Mouse (Mus musculus): ENCODE measurements around the gene Atp6v1a. TPM values are rescaled to one million over a fixed set of nuclear protein-coding genes. Genes with fewer than 3 reads are reported as not detected.

Atp6v1a gene
- polyA plus RNA-seq (2015; fragmentation: Nextera tagmentation; extraction: Ambion mirVana): 44.0 and 47.0 TPM in 2 replicates

DNA sequence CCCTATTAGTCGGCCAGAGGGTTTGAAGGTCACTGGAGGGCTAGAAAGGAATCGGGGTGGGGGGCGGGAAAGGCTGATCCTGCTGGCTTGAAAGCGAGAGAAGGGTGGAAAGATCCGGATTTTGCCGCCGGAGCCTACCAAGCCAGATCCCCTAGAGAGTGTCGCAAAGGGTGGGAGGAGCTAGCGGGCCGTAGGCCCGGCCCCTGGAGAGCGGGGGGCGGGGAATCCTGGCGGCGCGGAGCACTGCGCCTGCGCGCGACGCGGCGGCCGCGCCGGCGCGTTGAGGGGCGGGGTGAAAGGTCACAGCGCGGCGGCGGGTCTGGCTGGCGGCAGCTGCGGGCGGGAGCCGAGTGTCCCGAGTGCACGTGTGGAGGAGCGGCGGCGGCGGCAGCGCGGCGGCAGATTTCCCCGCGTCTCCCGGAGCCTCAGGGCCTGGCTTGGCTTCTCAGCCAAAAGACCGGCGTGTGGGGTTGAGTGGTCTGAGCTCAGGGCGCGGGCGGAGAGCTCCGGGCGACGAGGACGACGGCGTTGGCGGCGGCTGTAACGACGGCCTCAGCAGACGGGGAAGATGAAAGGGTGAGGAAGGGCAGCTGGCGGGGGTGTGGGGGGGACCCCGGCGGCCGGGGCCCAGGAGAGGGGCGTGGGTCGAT is at the start of gene Atp6v1a, which contains the start of gene Naa50:
TSS of gene Atp6v1a (minus strand) at position 170 of the 650 bp plus-strand sequence.
TSS of gene Naa50 (plus strand) at position 295 of the 650 bp plus-strand sequence.
- peak; percentile 95 for DNase-seq (ENCODE audit: low spot score)

DNA sequence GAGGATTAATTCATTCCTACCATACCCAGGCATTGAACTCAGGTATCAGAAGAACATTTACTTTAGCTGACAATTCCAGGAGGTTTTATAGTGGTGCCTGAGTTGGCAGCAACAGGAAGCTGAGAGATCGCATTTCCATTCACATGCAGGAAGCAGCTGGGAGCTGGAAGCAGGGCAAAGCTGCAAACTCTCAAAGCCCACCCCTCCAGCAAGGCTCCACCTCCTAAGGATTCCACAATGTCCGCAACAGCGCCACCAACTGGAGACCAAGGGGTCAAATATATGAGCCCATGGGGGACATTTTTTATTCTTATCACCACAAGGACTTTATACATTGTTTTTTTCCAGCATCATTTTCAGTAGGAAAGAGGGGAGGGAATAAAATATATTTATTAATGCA is 49.3 kb upstream of the Atp6v1a start:
- DNase-seq (ENCODE audit: low spot score): no peak

DNA sequence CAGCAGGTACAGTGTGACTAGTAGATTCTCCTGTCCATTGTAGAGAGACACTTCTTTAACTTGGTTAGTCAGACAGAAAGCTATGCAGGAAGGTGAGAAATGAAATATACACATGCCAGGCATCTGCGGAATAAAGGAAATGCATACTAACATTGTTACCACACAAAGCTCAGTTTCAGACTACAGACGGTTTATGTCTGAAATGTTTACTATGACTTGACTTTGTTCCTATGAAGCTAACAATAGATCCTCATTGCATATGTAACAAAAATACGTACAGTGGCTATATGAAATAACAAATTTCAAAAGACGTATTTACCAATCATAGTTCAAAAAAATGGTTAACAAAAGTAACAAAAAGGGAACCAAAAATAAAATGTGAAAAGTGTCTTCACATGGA is 47.7 kb upstream of the Atp6v1a start:
- no peak for DNase-seq (ENCODE audit: low spot score)

DNA sequence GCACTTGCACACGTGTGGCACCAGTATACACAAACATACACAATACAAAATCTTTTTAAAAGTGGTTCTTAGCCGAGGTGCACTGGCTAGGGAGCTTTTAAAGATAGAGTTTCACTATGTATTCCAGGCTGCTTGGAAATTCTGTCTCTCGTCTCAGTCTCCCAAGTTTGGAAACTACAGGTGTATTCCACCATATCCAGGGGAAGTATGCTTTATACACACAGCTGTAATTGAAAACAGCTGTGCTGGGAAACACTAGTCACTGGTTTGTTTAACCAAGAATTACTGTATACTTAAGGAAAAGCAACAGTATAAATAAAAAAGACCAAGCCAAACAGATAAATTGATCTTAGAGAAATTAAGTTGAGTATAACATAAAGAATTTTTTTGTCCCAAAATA is 45.3 kb upstream of the Atp6v1a start:
- no peak for DNase-seq (ENCODE audit: low spot score)

DNA sequence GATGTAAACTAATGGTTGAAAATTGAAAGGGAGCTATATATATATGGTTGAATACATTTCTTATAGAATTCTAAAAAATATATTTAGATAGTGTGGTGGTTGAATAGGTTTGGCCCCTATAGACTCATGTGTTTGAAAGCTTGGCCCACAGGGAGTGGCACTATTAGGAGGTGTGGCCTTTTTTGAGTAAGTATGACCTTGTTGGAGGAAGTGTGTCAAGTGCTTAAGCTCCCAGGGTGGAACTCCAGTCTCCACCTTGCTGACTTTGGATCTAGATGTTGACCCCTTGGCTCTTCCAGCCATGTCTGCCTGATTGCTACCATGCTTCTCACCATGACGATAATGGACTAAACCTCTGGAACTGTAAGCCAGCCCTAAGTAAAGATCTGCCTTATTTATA is 43.1 kb upstream of the Atp6v1a start:
- DNase-seq (ENCODE audit: low spot score): no peak

DNA sequence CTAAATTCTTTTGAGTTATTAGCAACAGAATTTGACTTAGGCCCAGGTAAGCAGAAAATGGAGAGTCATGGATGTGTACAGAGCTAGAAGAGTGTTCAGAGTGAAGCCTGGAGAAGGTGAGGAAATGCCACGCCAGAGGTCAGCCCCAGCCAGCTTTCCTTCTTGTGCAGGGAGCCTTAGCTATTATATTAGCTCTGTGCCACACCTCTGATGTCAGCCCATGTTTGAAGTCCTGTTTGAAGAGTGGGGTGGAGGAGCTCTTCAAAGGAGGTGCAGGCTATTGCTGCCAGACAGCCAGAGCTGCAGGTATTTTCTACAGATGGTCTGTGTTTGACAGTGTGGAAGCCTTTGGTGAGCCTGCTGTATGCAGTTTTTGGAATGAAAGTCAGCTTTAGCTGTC is 39.0 kb upstream of the Atp6v1a start:
- DNase-seq (ENCODE audit: low spot score): no peak

DNA sequence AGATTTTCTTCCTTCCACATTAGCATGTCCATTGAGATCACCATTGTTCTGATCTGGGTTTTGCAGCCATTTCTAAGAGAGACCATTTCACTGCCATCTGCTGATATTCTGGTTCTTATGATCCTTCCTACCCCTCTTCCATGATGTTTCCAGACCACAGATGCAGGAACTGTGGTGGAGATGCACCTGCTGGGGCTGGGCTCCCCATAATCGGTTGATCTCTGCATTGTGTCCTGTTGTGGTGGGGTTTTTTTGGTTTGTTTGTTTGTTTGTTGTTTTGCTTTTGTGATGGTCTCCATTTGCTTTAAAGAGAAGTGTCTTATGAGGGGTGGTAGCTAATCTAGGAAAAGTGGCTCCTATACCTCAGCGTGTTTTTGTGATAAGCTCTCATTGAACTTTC is 37.0 kb upstream of the Atp6v1a start:
- DNase-seq (ENCODE audit: low spot score): no peak

DNA sequence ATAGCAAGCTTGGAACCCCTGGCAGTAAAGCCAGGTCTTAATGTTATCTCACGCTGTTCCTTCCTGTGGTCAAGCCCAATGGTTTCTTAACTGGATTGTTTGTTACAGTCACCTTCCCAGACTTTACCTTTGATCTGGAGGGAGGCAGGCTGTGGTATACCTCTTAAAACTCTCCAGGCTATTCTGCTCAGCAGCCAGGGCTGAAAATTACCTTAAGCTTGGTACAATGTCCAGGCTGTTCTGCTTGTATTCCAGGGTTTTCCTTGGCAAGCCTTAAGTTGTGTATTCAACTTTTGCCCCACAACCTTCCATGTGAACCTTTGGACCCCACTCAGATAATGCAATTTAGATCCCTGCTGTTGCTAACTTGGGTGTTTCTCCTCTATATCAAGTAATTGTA is 35.5 kb upstream of the Atp6v1a start:
- DNase-seq (ENCODE audit: low spot score): no peak

DNA sequence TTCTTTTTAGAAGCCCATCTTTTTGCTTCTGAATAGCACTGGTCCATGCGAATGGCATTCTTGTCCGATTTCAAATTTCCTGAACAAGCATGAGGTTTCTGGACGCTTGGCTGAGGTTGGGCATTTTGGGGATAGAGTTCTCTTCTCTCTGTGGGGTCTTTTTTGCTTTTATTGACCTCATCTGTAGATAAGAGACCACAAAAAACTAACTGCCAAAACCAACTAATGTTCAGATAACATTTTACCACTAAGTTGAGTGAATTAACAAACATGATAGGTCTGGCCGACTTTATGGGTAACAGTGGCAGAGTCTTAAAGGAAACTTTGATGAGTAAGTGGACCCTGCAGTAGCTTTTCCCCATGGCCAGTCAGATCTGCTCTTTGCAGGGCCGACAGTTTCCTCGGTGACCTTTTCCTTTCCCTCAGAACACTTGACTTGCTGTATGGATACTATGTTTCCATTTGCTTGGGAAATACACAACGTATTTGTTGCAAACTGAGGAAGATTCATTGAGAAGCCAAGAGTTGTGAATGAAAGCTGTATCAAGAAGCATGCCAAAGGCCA is 34.5 kb upstream of the Atp6v1a start:
- no peak for DNase-seq (ENCODE audit: low spot score)

DNA sequence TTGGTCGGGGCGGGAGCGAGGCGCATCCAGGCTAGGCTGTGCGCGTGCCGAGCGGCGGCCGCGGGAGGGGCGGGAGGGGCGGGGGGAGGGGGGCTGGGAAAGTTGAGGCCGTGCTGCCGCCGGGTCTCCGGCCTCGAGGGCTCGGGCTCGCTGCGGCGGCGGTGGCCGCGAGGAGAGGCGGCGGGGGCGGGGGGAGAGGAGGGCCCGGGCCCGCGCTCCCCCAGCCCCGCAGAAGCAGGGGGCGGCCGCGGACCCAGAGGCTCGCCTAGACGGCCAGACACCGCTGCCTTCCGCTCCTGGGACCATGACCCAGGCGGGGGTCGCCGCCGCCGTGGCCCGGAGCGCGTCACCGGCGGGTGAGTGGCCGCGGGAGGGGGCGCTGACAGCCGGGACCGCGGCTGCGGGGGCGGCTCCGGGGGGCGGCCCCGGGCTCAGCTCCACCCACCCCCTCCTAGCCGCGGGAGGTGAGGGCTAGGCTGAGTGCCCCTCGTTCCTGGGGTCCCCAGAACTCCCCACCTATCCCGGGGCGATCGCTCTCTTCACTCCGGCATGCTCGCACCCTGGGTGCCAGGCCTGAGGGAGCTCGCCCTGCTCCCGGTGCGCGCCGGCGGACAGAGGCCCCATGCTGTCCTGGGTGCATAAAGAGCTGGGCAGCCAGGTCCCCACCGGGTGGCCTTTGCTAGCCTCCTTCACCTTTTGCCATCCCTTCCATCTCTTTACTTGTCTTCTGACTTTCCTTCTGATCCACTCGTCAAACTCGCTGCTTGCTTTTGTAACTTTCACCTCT is 33.8 kb upstream of the Atp6v1a start, which contains the start of gene Usf3:
TSS of gene Usf3 (plus strand) at position 92 of the 787 bp plus-strand sequence.
- peak; percentile 66 for DNase-seq (ENCODE audit: low spot score)

DNA sequence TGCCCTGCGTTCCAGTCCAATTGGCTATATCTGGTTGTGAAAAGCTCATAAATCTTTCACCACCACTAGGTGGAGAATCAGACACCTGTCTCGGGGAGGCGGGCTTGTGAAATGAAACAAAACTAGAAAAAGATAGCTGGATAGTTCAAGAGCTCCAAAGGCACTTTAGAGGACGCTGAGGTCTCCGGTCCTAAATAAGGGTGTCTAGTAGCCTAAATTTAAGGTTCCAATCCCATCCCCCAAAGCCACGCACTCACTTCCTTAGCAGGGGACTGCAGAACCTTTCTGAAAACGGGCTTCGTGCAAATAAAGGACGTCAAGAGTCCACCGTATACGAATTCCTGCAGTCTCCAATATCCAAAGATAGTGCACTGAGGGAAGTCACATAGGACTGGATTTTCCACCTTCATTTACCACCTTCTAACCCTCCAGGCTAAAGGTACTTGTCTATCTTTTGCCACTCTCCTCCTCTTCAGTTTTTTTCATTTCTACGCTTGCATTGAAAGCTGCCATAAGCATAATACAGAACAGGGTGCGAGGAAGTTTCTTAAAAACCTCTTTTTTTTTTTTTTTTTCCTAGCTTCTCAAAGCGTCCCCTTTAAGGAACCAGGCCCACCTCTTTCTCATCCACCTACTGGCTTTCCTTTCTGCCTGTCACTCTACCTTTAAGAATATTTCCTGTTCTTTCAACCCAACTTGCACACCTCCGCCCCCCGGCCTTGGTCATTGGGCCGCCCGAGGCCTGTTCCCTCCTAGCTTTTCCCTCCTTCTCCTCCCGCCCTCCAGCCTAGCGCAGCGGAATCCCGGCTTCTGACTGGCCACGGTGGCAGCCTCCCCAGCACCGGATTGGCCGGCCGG is 33.0 kb upstream of the Atp6v1a start:
- DNase-seq (ENCODE audit: low spot score): peak; percentile 99

DNA sequence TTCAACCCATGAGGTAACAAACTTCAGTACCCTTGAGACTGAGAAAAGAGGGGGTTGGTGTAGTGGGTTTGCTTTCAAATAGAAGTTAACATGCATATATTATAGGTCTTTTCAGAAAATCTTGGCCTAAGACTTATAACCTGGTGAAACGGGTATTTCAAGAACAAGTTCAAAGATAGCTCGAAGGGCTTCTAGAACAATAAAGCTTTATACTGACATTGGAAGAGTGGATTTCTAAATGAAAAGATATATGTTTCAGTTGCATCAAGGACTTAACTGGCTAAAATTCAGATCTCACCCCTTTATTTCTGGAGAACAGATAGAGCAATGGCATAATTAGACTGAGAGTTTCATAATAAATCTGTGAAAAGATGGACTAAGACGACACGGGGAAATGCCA is 29.5 kb upstream of the Atp6v1a start:
- DNase-seq (ENCODE audit: low spot score): no peak

DNA sequence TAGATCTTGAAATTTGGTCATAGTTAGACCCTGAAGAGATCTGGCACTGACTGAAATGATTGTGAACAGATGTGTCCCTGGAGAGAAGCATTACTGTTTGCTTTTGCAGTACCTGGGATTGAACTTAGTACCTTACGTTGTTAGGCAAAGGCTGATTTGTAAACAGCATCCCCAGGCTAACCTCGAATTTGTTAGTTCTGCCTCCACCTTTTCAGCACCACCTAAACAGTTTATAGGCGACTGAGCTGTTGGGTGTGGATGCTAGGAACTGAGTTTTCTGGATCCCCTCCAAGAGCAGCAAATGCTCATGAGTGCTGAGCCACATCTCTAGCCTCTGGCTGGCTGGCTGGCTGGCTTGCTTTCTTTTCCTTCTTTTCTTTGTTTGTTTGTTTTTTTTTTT is 25.7 kb upstream of the Atp6v1a start:
- no peak for DNase-seq (ENCODE audit: low spot score)

DNA sequence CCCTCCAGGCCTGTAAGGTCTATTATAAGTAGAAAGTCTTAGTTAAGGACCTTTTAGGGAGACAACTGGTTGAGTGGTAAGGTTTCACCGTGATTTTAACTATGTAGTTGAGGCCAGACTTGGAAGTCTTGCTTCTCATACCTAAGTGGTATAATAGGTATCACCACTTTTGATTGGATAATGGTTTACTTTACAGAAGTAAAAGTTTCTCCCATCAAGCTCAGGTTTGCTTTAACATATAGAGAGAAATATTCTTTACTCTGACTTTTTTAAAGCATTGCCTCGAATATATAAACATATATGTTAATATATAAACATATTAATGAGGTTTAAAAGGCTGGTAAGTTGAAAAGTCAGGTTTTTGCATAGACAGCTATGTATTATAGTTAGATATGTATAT is 24.3 kb upstream of the Atp6v1a start:
- DNase-seq (ENCODE audit: low spot score): no peak

DNA sequence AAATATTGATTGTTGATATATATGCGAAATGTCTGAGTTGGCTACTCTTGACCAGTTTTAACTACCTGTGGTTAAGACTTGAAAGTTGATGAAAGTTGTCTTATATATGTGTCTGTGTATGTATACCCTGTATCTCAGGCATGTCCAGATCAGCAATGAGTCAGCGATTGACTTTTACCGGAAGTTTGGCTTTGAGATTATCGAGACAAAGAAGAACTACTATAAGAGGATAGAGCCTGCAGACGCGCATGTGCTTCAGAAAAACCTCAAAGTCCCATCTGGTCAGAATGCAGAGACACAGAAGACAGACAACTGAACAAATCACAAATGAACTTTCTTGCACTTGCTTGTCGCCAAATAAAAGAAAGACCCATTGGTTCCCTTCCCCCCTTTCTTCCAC is 19.8 kb upstream of the Atp6v1a start:
- no peak for DNase-seq (ENCODE audit: low spot score)

DNA sequence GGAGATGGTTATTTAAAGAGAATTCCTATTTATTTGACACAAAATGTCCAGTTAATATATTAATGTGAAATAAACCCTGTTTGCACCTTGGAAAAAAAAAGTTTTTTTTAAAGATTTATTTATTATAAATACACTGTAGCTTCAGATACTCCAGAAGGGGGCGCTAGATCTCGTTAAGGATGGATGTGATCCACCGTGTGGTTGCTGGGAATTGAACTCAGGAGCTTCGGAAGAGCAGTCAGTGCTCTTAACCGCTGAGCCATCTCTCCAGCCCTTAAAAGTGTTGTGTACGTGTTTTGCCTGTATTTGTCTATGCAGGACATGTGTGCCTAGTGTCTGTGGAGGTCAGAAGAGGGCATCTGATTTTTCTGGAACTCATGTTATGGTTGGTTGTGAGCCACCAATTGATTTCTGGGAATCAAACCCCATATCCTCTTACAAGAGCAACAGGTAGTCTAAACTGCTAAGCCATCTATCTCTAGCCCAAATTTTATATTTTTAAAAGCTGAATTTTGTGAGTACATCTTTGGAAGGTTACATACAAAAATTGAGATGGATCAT is 15.1 kb upstream of the Atp6v1a start:
- DNase-seq (ENCODE audit: low spot score): no peak

DNA sequence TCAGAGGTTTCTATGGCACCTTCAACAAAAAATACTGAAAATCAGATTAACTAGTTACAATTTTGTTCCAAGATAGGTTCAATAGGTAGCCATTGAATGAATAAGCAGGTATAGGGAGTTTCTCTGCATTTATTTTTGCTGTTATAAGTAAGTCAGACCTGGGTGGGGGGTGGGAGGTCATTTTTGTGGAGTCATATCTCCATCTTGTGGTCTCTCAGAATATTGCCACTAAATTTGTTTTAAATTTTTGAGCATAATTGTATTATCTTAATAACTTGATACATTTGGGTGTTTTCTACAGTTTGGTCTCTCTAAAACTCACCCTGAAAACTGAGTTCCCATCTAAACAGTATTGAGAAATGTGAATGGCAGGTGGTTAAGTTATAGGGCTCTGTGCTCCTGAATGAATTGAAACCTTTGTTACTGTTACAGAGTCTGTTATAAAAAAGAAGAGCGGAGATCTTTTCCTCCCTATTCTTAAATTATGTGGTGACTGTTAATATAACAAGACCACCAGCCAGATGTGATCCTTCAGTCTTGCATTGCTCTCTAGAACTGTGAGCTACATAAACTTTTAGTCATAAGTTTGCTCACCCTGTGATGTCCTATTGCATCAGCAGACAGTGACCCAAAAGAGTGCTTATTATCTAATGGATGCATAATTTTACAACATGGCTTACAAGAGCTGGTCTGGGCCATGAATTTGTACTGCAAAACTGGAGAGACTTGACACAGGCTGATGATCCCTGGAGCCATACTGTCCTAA is 9.7 kb upstream of the Atp6v1a start:
- DNase-seq (ENCODE audit: low spot score): peak; percentile 29

DNA sequence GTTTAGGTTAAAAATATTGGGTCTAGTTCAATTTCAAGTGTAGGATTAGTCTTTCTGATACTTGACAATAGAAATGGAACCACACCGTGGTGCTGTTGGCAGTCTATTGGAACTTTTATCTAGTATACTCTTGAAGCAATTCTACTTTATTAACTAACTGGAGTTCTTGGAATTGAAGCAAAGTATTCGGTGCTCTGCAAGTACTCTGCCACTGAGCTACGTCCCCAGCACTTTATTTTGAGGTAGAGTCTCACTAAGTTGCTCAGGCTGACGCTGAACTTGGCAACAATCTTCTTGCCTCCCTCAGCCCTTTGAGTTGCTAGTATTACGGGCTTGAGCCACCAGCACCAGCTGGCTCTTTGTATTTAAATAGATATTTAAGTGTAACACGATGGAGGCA is 2.0 kb upstream of the Atp6v1a start:
- DNase-seq (ENCODE audit: low spot score): no peak

DNA sequence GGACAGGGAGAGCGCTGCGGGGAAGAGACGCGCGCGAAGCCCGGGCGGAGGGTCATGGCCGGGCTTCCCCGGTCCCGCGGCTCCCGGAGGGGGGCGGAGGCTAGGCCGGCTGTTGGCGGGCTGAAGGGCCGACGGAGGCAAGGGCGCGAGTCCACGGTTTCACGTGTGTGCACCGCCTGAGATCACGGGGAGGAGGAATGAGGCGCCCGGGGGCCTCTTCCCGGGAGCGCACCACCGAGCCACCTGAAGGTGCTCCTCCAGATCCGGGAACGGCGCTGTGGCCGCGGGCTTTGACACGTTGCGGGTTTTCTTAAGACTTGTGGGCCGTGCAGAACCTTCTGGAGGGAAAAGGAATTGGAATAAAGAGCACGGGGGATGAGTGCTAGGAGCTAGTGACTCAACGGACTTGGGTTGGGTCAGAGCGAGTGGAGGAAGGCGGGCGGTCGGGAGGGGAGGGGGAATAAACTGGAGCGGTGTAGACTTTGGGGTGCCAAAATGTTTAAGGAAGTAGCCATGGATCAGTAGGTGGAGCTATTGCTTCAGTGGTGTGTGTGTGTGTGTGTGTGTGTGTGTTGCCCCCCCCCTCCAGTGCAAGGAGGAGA is 782 bp upstream of the Atp6v1a start:
- DNase-seq (ENCODE audit: low spot score): peak; percentile 79

DNA sequence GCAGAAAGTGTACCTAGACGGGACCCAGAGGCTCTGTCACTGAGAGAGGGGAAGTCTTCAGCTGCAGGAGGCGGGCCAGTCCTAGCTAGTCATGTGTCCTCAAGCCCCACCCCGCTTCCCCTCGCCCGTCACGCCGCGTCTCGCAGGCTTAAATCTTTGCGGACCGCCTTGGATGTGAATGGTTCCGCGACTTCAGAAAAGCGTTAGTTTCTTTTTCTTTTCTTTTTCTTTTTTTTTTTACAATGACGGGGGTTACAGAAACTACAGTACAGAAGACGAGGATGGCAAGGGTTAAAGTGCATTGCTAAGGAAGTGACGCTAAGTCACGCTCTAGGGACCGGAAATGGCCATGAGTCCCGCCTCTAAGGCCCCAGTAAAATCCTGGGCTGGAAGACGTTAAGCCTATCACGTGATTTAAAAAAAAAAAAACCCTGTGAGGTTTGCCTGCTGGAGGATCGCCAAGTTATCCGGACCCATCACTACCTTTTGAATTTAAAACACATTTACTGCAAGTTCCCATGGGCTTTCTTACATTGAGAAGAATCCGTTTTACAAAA is 448 bp downstream of the Atp6v1a start:
- peak; percentile 92 for DNase-seq (ENCODE audit: low spot score)
